Mouse (Mus musculus) T-helper 2 cell (primary cell): Measurements from ENCODE around the gene Msantd2.

ENCODE experiments used
- in situ Hi-C: fragments of 300-600 bp; cut with MboI, MseI; formaldehyde crosslinking; loops from one replicate; pipeline ENCODE4 v1.15.1; 2025; ENCODE audit warnings: high pct_unique_total_duplicates

The Msantd2 gene

GRCm38 (mm10) chr9:37568605-37569214, 79.6 kb downstream of the Msantd2 start:
- in situ Hi-C loops = no loop called here

- in situ Hi-C loops = no loop called here
Observed at GRCm38 (mm10) chr9:37569231-37569835, 80.2 kb downstream of the Msantd2 start.

GRCm38 (mm10) chr9:37572204-37572876, 83.2 kb downstream of the Msantd2 start:
- in situ Hi-C loops = no loop called here
